Comparison of ENCODE assay signal across 10 mouse cellular contexts in the genomic region with DNA sequence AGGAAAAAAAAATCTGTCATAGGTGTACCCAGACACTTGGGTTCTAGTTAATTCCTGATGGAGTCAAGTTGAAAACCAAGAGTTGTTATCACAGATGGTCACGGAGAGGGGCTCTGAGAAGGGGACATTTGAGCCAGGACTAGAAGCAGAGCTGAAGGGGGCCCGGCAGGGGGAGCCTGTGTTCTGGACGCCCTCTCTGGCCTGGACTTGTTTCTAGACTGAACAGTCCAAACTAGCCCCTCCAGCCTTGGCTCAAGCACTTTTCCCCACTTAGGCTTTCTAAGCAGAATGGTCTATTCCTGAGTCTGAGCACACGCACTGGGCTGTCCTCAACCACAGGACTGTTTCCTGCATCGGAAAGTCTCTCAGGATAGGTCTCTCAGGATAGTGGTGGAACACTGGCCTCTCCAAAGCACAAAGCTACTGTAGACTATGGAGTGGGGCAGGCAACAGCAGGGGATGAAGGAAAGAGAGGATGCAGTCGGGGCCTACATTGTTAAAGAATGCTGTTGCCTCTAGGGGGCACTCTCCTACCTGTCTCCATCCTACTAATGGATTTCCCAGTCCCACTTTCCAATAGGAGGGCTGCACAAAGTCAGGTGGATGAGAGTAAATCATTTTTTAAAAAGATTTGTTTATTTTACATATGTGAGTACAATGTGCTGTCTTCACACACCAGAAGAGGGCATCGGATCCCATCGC. TPM values are rescaled to one million over a fixed set of nuclear protein-coding genes. Genes with fewer than 3 reads are reported as not detected.
DNase-seq lines count a peak whose midpoint lies in the region; ATAC-seq and TF ChIP-seq lines count a peak whose summit lies in the region.
"Had no signal": no experiment of that assay in that cellular context is flagged by ENCODE, and none has a peak within 500 bp of the region (broad histone marks: within the 10 kb centered on the region; RNA-seq: fewer than 3 reads in every experiment).

No protein-coding gene starts in this region.

- no peaks in the 10 kb centered on the region for H3K36me3 ChIP-seq in G1E (replicated peaks)
- no peaks in the 10 kb centered on the region for H3K36me3 ChIP-seq in lung, postnatal 0 days (ENCODE audit: insufficient read depth, low read length)
- H3K36me3 ChIP-seq: embryonic facial prominence, embryonic 13.5 days; midbrain, embryonic 12.5 days had no signal

- DNase-seq in adrenal gland, postnatal 10 days = peak; percentile 31
- DNase-seq in adrenal gland, adult 8-10 months = no peak
- peak; percentile 17 for DNase-seq in kidney, postnatal 14 days
- no peak for DNase-seq in kidney, adult 18-20 months
- no peak for DNase-seq in G1E (ENCODE audit: low spot score)
- DNase-seq in lung, postnatal 0 days (ENCODE audit: low spot score) = no peak
- no peak for DNase-seq in Muller cell, postnatal 12 days (ENCODE audit: inconsistent ontology term)

- TF ChIP-seq EP300 in lung, postnatal 0 days (IDR thresholded peaks at IDR 0.05) = no peak

- peak; percentile 13; the same call in 1 of the 2 replicates for TF ChIP-seq CTCF in G1E (IDR thresholded peaks at IDR 0.05; ENCODE audit: low read depth, low read length)
- peak; percentile 54 for TF ChIP-seq CTCF in lung, postnatal 0 days (IDR thresholded peaks at IDR 0.05)

- H3K27me3 ChIP-seq in G1E (ENCODE audit: insufficient read depth, low read length) = peaks cover 20% of the 10 kb centered on the region
- H3K27me3 ChIP-seq in lung, postnatal 0 days (replicated peaks; ENCODE audit: insufficient read depth, low read length) = no peaks in the 10 kb centered on the region
- H3K27me3 ChIP-seq: embryonic facial prominence, embryonic 13.5 days had no signal

- no peak overlapping the region for H3K4me3 ChIP-seq in G1E (ENCODE audit: low read depth, low read length)
- no peak overlapping the region for H3K4me3 ChIP-seq in lung, postnatal 0 days (ENCODE audit: low read depth, low read length)
- H3K4me3 ChIP-seq: embryonic facial prominence, embryonic 13.5 days; midbrain, embryonic 12.5 days had no signal

- peaks cover 4% of the 10 kb centered on the region; the same call in 1 of the 2 replicates for H3K4me1 ChIP-seq in G1E (ENCODE audit: insufficient read depth, low read depth, low read length)
- no peaks in the 10 kb centered on the region for H3K4me1 ChIP-seq in lung, postnatal 0 days (ENCODE audit: insufficient read depth, low read depth, low read length)

- H3K27ac ChIP-seq in lung, postnatal 0 days (ENCODE audit: low read length) = no peak overlapping the region
- H3K27ac ChIP-seq: embryonic facial prominence, embryonic 13.5 days; midbrain, embryonic 12.5 days had no signal

- H3K4me2 ChIP-seq in lung, postnatal 0 days (replicated peaks; ENCODE audit: low read depth, low read length) = no peak overlapping the region
- H3K4me2 ChIP-seq: embryonic facial prominence, embryonic 13.5 days; midbrain, embryonic 12.5 days had no signal

- H3K9me3 ChIP-seq in G1E (replicated peaks) = no peaks in the 10 kb centered on the region
- no peaks in the 10 kb centered on the region for H3K9me3 ChIP-seq in lung, postnatal 0 days (ENCODE audit: low read length)
- H3K9me3 ChIP-seq: embryonic facial prominence, embryonic 13.5 days; midbrain, embryonic 12.5 days had no signal

- H3K9ac ChIP-seq in lung, postnatal 0 days (replicated peaks; ENCODE audit: low read depth) = no peak overlapping the region
- H3K9ac ChIP-seq: embryonic facial prominence, embryonic 13.5 days; midbrain, embryonic 12.5 days had no signal

- ATAC-seq in G1E (ENCODE audit: extremely low read depth, insufficient number of reproducible peaks, low FRiP score, poor library complexity, severe bottlenecking) = no peak
- ATAC-seq in lung, postnatal 0 days = no peak
- no peak for ATAC-seq in frontal cortex, adult (ENCODE audit: low TSS enrichment)

- 48% methylated on average over 8 of the region's 8 CpGs for WGBS in lung, postnatal 0 days

RNA-seq across cellular contexts. Expression of a gene that starts 16.6 kb away (rescaled TPM):
- total RNA-seq in adrenal gland, postnatal 10 days (2021) = 1 to 10 TPM; 2.0 to 3.3 TPM
- total RNA-seq in adrenal gland, adult 8-10 months (2022) = under 1 TPM in 3 of 4 experiments, not detected in 1; 0.06 to 0.49 (median 0.22) TPM
- total RNA-seq in G1E (2014; fragmentation: Nextera tagmentation) = 13.0 and 28.7 TPM in 2 replicates
- total RNA-seq in G1E (2017) = 9.1 and 10.9 TPM in 2 replicates
- 6.9 and 7.1 TPM in 2 replicates for polyA plus RNA-seq in G1E (2012)
- 0.56 and 0.87 TPM in 2 replicates for polyA plus RNA-seq in lung, postnatal 0 days (2015; fragmentation: Nextera tagmentation; extraction: Ambion mirVana)

RNA-seq across cellular contexts. Expression of a gene that starts 23.7 kb away (rescaled TPM):
- total RNA-seq in adrenal gland, postnatal 10 days (2021) = 10 to 100 TPM; 32.5 to 37.8 TPM
- total RNA-seq in adrenal gland, adult 8-10 months (2022) = 10 to 100 TPM; 52.6 to 84.0 (median 64.7) TPM
- total RNA-seq in G1E (2014; fragmentation: Nextera tagmentation) = 23.0 and 26.9 TPM in 2 replicates
- 31.9 and 35.4 TPM in 2 replicates for total RNA-seq in G1E (2017)
- 11.5 and 16.8 TPM in 2 replicates for polyA plus RNA-seq in G1E (2012)
- polyA plus RNA-seq in lung, postnatal 0 days (2015; fragmentation: Nextera tagmentation; extraction: Ambion mirVana) = 20.3 and 21.1 TPM in 2 replicates

RNA-seq across cellular contexts. Expression of a gene that starts 25.9 kb away (rescaled TPM):
- 10 to 100 TPM; 49.7 to 61.5 TPM for total RNA-seq in adrenal gland, postnatal 10 days (2021)
- total RNA-seq in adrenal gland, adult 8-10 months (2022) = 100 to 1,000 TPM in 1 of 4 experiments, 10 to 100 TPM in 3; 50.0 to 107 (median 75.9) TPM
- not detected in 2 replicates for total RNA-seq in G1E (2014; fragmentation: Nextera tagmentation)
- total RNA-seq in G1E (2017) = 0.33 and 0.81 TPM in 2 replicates
- polyA plus RNA-seq in G1E (2012) = 0.13 and 0.21 TPM in 2 replicates
- polyA plus RNA-seq in lung, postnatal 0 days (2015; fragmentation: Nextera tagmentation; extraction: Ambion mirVana) = 6.1 and 6.5 TPM in 2 replicates

Comparison
In these comparisons a context has a peak if more than half of its experiments do, and no peak if none do; other contexts are left out.
1. DNase-seq: peak in adrenal gland, postnatal 10 days (single experiment) and kidney, postnatal 14 days (single experiment); none in adrenal gland, adult 8-10 months (single experiment), kidney, adult 18-20 months (single experiment), G1E (single experiment), lung, postnatal 0 days (single experiment) and Muller cell, postnatal 12 days (single experiment).
2. RNA of a gene that starts 25.9 kb away (total RNA-seq): 50.0 to 107 TPM in adrenal gland, adult 8-10 months and 49.7 to 61.5 TPM in adrenal gland, postnatal 10 days; 0.33 to 0.81 TPM in G1E; every median in the first group is over 10 times any median in the second.